8 mouse cellular contexts compared by ENCODE assay signal in genomic region chr14:72603194-72603521, GRCm38 (mm10).
DNase-seq lines count a peak whose midpoint lies in the region; ATAC-seq and TF ChIP-seq lines count a peak whose summit lies in the region.

No protein-coding gene starts in this region.

- ATAC-seq in embryonic facial prominence, embryonic 15.5 days (ENCODE audit: insufficient number of reproducible peaks, low FRiP score, low TSS enrichment, low read depth) = no peak
- no peak for ATAC-seq in intestine, postnatal 0 days
- ATAC-seq in neural tube, embryonic 14.5 days (ENCODE audit: low read depth) = no peak

- 1% methylated on average over 8 of the region's 8 CpGs for WGBS in lung, adult 2 months
- 2% methylated on average over 8 of the region's 8 CpGs for WGBS in embryonic facial prominence, embryonic 15.5 days
- WGBS in intestine, postnatal 0 days = 0% methylated on average over 8 of the region's 8 CpGs
- WGBS in neural tube, embryonic 14.5 days = 2% methylated on average over 8 of the region's 8 CpGs

- DNase-seq in lung, adult 2 months = no peak
- DNase-seq in lung, adult 18-20 months = no peak
- DNase-seq in adipocyte (ENCODE audit: low spot score) = no peak
- no peak for DNase-seq in layer of hippocampus, adult 9-10 months (ENCODE audit: low spot score)
- DNase-seq in layer of hippocampus, postnatal 36 days = no peak

- H3K4me3 ChIP-seq in lung, adult 2 months (replicated peaks; ENCODE audit: extremely low read depth, low read depth, low read length) = peak overlapping the region; percentile 97
- peak overlapping the region; percentile 53 for H3K4me3 ChIP-seq in embryonic facial prominence, embryonic 15.5 days (replicated peaks)
- peak overlapping the region; percentile 63 for H3K4me3 ChIP-seq in intestine, postnatal 0 days (ENCODE audit: low read depth, low read length)
- H3K4me3 ChIP-seq in neural tube, embryonic 14.5 days (ENCODE audit: low read depth, low read length) = peak overlapping the region; percentile 58

- peak overlapping the region; percentile 82 for H3K27ac ChIP-seq in embryonic facial prominence, embryonic 15.5 days (replicated peaks)
- peak overlapping the region; percentile 71 for H3K27ac ChIP-seq in intestine, postnatal 0 days (ENCODE audit: low read depth, low read length)
- H3K27ac ChIP-seq in neural tube, embryonic 14.5 days (ENCODE audit: low read depth, low read length) = peak overlapping the region; percentile 66

- H3K4me2 ChIP-seq in embryonic facial prominence, embryonic 15.5 days (replicated peaks) = peak overlapping the region; percentile 52
- H3K4me2 ChIP-seq in intestine, postnatal 0 days (replicated peaks; ENCODE audit: low read depth) = peak overlapping the region; percentile 70
- peak overlapping the region; percentile 78 for H3K4me2 ChIP-seq in neural tube, embryonic 14.5 days (ENCODE audit: low read depth, low read length)

- no peak for TF ChIP-seq POLR2A in lung, adult 2 months (IDR thresholded peaks at IDR 0.05; ENCODE audit: borderline replicate concordance, extremely low read depth, low read depth, low read length)

- H3K36me3 ChIP-seq in embryonic facial prominence, embryonic 15.5 days = no peaks in the 10 kb centered on the region
- H3K36me3 ChIP-seq in intestine, postnatal 0 days (ENCODE audit: control insufficient read depth, insufficient read depth) = no peaks in the 10 kb centered on the region
- no peaks in the 10 kb centered on the region for H3K36me3 ChIP-seq in neural tube, embryonic 14.5 days (ENCODE audit: control insufficient read depth, insufficient read depth, low read length)

- H3K9ac ChIP-seq in embryonic facial prominence, embryonic 15.5 days = peak overlapping the region; percentile 46
- H3K9ac ChIP-seq in intestine, postnatal 0 days (ENCODE audit: low read depth, low read length) = peak overlapping the region; percentile 27
- peak overlapping the region; percentile 45 for H3K9ac ChIP-seq in neural tube, embryonic 14.5 days (replicated peaks; ENCODE audit: low read depth, low read length)

- no peaks in the 10 kb centered on the region for H3K27me3 ChIP-seq in embryonic facial prominence, embryonic 15.5 days
- H3K27me3 ChIP-seq in intestine, postnatal 0 days (replicated peaks; ENCODE audit: control insufficient read depth, insufficient read depth, low read length) = no peaks in the 10 kb centered on the region
- H3K27me3 ChIP-seq in neural tube, embryonic 14.5 days (ENCODE audit: control insufficient read depth, insufficient read depth, low read length) = no peaks in the 10 kb centered on the region

- H3K4me1 ChIP-seq in lung, adult 2 months (ENCODE audit: control insufficient read depth, insufficient read depth, low read length) = peaks cover 12% of the 10 kb centered on the region
- H3K4me1 ChIP-seq in embryonic facial prominence, embryonic 15.5 days = peaks cover 9% of the 10 kb centered on the region; the same call in 1 of the 2 replicates
- H3K4me1 ChIP-seq in intestine, postnatal 0 days (replicated peaks; ENCODE audit: control insufficient read depth, insufficient read depth, low read length) = no peaks in the 10 kb centered on the region
- peaks cover 16% of the 10 kb centered on the region for H3K4me1 ChIP-seq in neural tube, embryonic 14.5 days (ENCODE audit: control insufficient read depth, insufficient read depth, low read length)

- TF ChIP-seq CTCF in lung, adult 2 months (IDR thresholded peaks at IDR 0.05; ENCODE audit: insufficient read depth, low read length) = no peak
- no peak for TF ChIP-seq CTCF in intestine, postnatal 0 days (IDR thresholded peaks at IDR 0.05; ENCODE audit: low read depth)

- H3K9me3 ChIP-seq in embryonic facial prominence, embryonic 15.5 days (replicated peaks) = no peaks in the 10 kb centered on the region
- no peaks in the 10 kb centered on the region for H3K9me3 ChIP-seq in intestine, postnatal 0 days (ENCODE audit: control insufficient read depth)
- H3K9me3 ChIP-seq in neural tube, embryonic 14.5 days (ENCODE audit: control insufficient read depth, low read length) = no peaks in the 10 kb centered on the region
